8 mouse cellular contexts compared by ENCODE assay signal in the genomic region with DNA sequence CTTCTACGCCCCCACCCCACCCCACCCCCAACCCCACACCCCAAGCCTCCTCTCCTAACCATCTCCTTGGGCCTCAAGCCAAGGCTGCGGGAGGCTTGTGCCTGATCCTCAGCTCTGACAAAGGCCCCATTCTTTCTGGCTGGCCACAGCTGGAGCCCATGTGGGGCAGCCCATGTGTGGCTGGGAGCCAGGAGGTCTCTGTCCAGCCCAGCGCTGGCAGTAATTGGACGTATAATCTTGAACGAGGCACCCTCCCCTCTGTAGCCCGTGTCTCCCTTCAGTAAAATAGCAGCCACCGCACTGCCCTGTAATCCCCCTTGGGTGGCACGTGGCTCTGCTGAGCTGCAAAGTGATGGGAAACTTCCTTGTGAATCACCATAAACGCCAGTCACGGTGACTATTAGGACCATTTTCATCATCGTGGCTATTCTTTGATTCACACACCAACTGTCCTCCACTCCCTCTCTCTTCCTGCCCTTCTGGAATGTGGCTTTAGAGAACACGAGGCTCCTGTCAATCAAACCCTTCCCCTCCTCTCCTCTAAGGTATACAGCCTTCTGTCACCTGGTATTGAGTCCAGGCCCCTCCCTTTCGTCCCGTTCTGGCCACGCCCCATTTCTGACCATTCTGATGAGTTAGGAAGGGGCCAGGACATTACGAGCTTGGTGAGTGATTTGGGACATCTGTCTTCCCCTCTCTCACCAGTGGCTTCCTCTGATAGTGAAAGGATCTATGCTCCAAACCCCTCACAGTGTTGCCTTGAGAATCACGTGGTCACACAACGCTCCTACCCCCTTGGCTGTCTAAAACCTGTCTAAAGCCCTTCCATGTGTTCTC. TPM values are rescaled to one million over a fixed set of nuclear protein-coding genes. Genes with fewer than 3 reads are reported as not detected.
DNase-seq lines count a peak whose midpoint lies in the region; ATAC-seq and TF ChIP-seq lines count a peak whose summit lies in the region.
"Had no signal": no experiment of that assay in that cellular context is flagged by ENCODE, and none has a peak within 500 bp of the region (broad histone marks: within the 10 kb centered on the region; RNA-seq: fewer than 3 reads in every experiment).

No protein-coding gene starts in this region.

- peak overlapping the region; percentile 23 for H3K4me2 ChIP-seq in lung, embryonic 15.5 days
- H3K4me2 ChIP-seq in hindbrain, embryonic 13.5 days: peak overlapping the region; percentile 11
- peak overlapping the region; percentile 30 for H3K4me2 ChIP-seq in midbrain, embryonic 14.5 days (ENCODE audit: low read length)
- H3K4me2 ChIP-seq: liver, embryonic 13.5 days had no signal

- H3K4me3 ChIP-seq in lung, embryonic 15.5 days: no peak overlapping the region
- no peak overlapping the region for H3K4me3 ChIP-seq in lung, adult 2 months (replicated peaks; ENCODE audit: extremely low read depth, low read depth, low read length)
- no peak overlapping the region for H3K4me3 ChIP-seq in hindbrain, embryonic 13.5 days
- no peak overlapping the region for H3K4me3 ChIP-seq in midbrain, embryonic 14.5 days (replicated peaks; ENCODE audit: low read depth, low read length)
- H3K4me3 ChIP-seq: liver, embryonic 13.5 days had no signal

- no peak for TF ChIP-seq CTCF in lung, adult 2 months (IDR thresholded peaks at IDR 0.05; ENCODE audit: insufficient read depth, low read length)

- H3K36me3 ChIP-seq in lung, embryonic 15.5 days: no peaks in the 10 kb centered on the region
- no peaks in the 10 kb centered on the region for H3K36me3 ChIP-seq in hindbrain, embryonic 13.5 days
- no peaks in the 10 kb centered on the region for H3K36me3 ChIP-seq in midbrain, embryonic 14.5 days (ENCODE audit: control insufficient read depth, insufficient read depth, low read length)
- H3K36me3 ChIP-seq: liver, embryonic 13.5 days had no signal

- no peak overlapping the region for H3K9ac ChIP-seq in lung, embryonic 15.5 days
- H3K9ac ChIP-seq in hindbrain, embryonic 13.5 days: no peak overlapping the region
- H3K9ac ChIP-seq in midbrain, embryonic 14.5 days (replicated peaks; ENCODE audit: low read length): no peak overlapping the region
- H3K9ac ChIP-seq: liver, embryonic 13.5 days had no signal

- TF ChIP-seq POLR2A in lung, adult 2 months (IDR thresholded peaks at IDR 0.05; ENCODE audit: borderline replicate concordance, extremely low read depth, low read depth, low read length): no peak

- peaks cover 10% of the 10 kb centered on the region; the same call in 1 of the 2 replicates for H3K27me3 ChIP-seq in lung, embryonic 15.5 days
- H3K27me3 ChIP-seq in hindbrain, embryonic 13.5 days: peaks cover 36% of the 10 kb centered on the region
- H3K27me3 ChIP-seq in midbrain, embryonic 14.5 days (ENCODE audit: control insufficient read depth, insufficient read depth, low read length): peaks cover 20% of the 10 kb centered on the region

- no peak overlapping the region; the same call in 1 of the 2 replicates for H3K27ac ChIP-seq in lung, embryonic 15.5 days
- no peak overlapping the region for H3K27ac ChIP-seq in hindbrain, embryonic 13.5 days
- no peak overlapping the region for H3K27ac ChIP-seq in midbrain, embryonic 14.5 days (replicated peaks; ENCODE audit: low read depth, low read length)
- H3K27ac ChIP-seq: liver, embryonic 13.5 days had no signal

- WGBS in lung, embryonic 15.5 days: 9% methylated on average over 18 of the region's 18 CpGs
- WGBS in lung, adult 2 months: 13% methylated on average over 18 of the region's 18 CpGs
- 10% methylated on average over 18 of the region's 18 CpGs for WGBS in hindbrain, embryonic 13.5 days
- WGBS in midbrain, embryonic 14.5 days: 6% methylated on average over 18 of the region's 18 CpGs

- H3K9me3 ChIP-seq in lung, embryonic 15.5 days: no peaks in the 10 kb centered on the region
- no peaks in the 10 kb centered on the region for H3K9me3 ChIP-seq in hindbrain, embryonic 13.5 days
- H3K9me3 ChIP-seq in midbrain, embryonic 14.5 days (ENCODE audit: control insufficient read depth, low read length): no peaks in the 10 kb centered on the region
- H3K9me3 ChIP-seq: liver, embryonic 13.5 days had no signal

- no peak for DNase-seq in lung, adult 2 months
- peak; percentile 68 for DNase-seq in embryo, embryonic 10.5 days (ENCODE audit: low spot score)
- DNase-seq in midbrain, embryonic 14.5 days: peak; percentile 78
- no peak for DNase-seq in thymus, postnatal 25 days
- no peak for DNase-seq in thymus, adult 18-20 months
- DNase-seq: liver, embryonic 13.5 days had no signal

- H3K4me1 ChIP-seq in lung, embryonic 15.5 days: peaks cover 49% of the 10 kb centered on the region
- H3K4me1 ChIP-seq in lung, adult 2 months (ENCODE audit: control insufficient read depth, insufficient read depth, low read length): no peaks in the 10 kb centered on the region; the same call in 1 of the 2 replicates
- peaks cover 26% of the 10 kb centered on the region for H3K4me1 ChIP-seq in hindbrain, embryonic 13.5 days (replicated peaks)
- H3K4me1 ChIP-seq in midbrain, embryonic 14.5 days (ENCODE audit: control insufficient read depth, insufficient read depth, low read length): peaks cover 10% of the 10 kb centered on the region; the same call in 1 of the 2 replicates

- ATAC-seq in lung, embryonic 15.5 days (ENCODE audit: borderline replicate concordance, extremely low read depth, low FRiP score, low TSS enrichment): peak; percentile 78
- ATAC-seq in hindbrain, embryonic 13.5 days (ENCODE audit: low FRiP score): peak; percentile 78
- peak; percentile 78 for ATAC-seq in midbrain, embryonic 14.5 days (ENCODE audit: low FRiP score, low TSS enrichment)

RNA-seq across cellular contexts. Expression of a gene that starts 2.8 kb away (rescaled TPM):
- polyA plus RNA-seq in lung, embryonic 15.5 days (2015; fragmentation: Nextera tagmentation; extraction: Ambion mirVana): 1.4 and 1.6 TPM in 2 replicates
- 64.8 and 662 TPM in 2 replicates for polyA plus RNA-seq in lung, adult 2 months (2012; rRNA removed)
- polyA plus RNA-seq in hindbrain, embryonic 13.5 days (2015; fragmentation: Nextera tagmentation; extraction: Ambion mirVana): 0.49 and 0.92 TPM in 2 replicates
- polyA plus RNA-seq in midbrain, embryonic 14.5 days (2014; fragmentation: Nextera tagmentation; extraction: Ambion mirVana): not detected in 2 replicates

RNA-seq across cellular contexts. Expression of a gene that starts 16.8 kb away (rescaled TPM):
- polyA plus RNA-seq in lung, embryonic 15.5 days (2015; fragmentation: Nextera tagmentation; extraction: Ambion mirVana): 9.4 and 10.7 TPM in 2 replicates
- polyA plus RNA-seq in lung, adult 2 months (2012; rRNA removed): 86.8 and 101 TPM in 2 replicates
- polyA plus RNA-seq in hindbrain, embryonic 13.5 days (2015; fragmentation: Nextera tagmentation; extraction: Ambion mirVana): 0.05 and 0.09 TPM in 2 replicates
- not detected in 2 replicates for polyA plus RNA-seq in midbrain, embryonic 14.5 days (2014; fragmentation: Nextera tagmentation; extraction: Ambion mirVana)

RNA-seq across cellular contexts. Expression of a gene that starts 18.8 kb away (rescaled TPM):
- 41.3 and 42.7 TPM in 2 replicates for polyA plus RNA-seq in lung, embryonic 15.5 days (2015; fragmentation: Nextera tagmentation; extraction: Ambion mirVana)
- polyA plus RNA-seq in lung, adult 2 months (2012; rRNA removed): 78.0 and 80.1 TPM in 2 replicates
- 2.3 and 9.3 TPM in 2 replicates for polyA plus RNA-seq in hindbrain, embryonic 13.5 days (2015; fragmentation: Nextera tagmentation; extraction: Ambion mirVana)
- polyA plus RNA-seq in midbrain, embryonic 14.5 days (2014; fragmentation: Nextera tagmentation; extraction: Ambion mirVana): not detected in 2 replicates

RNA-seq across cellular contexts. Expression of a gene that starts 53.6 kb away (rescaled TPM):
- polyA plus RNA-seq in lung, embryonic 15.5 days (2015; fragmentation: Nextera tagmentation; extraction: Ambion mirVana): not detected in 2 replicates
- not detected in 2 replicates for polyA plus RNA-seq in lung, adult 2 months (2012; rRNA removed)
- not detected in 2 replicates for polyA plus RNA-seq in hindbrain, embryonic 13.5 days (2015; fragmentation: Nextera tagmentation; extraction: Ambion mirVana)
- polyA plus RNA-seq in midbrain, embryonic 14.5 days (2014; fragmentation: Nextera tagmentation; extraction: Ambion mirVana): not detected in 2 replicates
- polyA plus RNA-seq: liver, embryonic 13.5 days had no signal

RNA-seq across cellular contexts. Expression of a gene that starts 57.5 kb away (rescaled TPM):
- polyA plus RNA-seq in lung, embryonic 15.5 days (2015; fragmentation: Nextera tagmentation; extraction: Ambion mirVana): 161 and 178 TPM in 2 replicates
- polyA plus RNA-seq in lung, adult 2 months (2012; rRNA removed): 75.1 and 91.1 TPM in 2 replicates
- 9.0 and 9.7 TPM in 2 replicates for polyA plus RNA-seq in hindbrain, embryonic 13.5 days (2015; fragmentation: Nextera tagmentation; extraction: Ambion mirVana)
- polyA plus RNA-seq in midbrain, embryonic 14.5 days (2014; fragmentation: Nextera tagmentation; extraction: Ambion mirVana): 2.4 and 4.9 TPM in 2 replicates

Comparison
In these comparisons a context has a peak if more than half of its experiments do, and no peak if none do; other contexts are left out.
1. RNA of a gene that starts 2.8 kb away (polyA plus RNA-seq): 64.8 to 662 TPM in lung, adult 2 months; 1.4 to 1.6 TPM in lung, embryonic 15.5 days, 0.49 to 0.92 TPM in hindbrain, embryonic 13.5 days and not detected in midbrain, embryonic 14.5 days; every median in the first group is over 10 times any median in the second.
2. DNase-seq: peak in embryo, embryonic 10.5 days (single experiment) and midbrain, embryonic 14.5 days (single experiment); none in lung, adult 2 months (single experiment), thymus, postnatal 25 days (single experiment) and thymus, adult 18-20 months (0 of 2).
3. Peak in every context shown above with its lines, with median percentiles within 50 percentile points of each other: ATAC-seq and H3K4me2 ChIP-seq.